17 mouse cellular contexts compared by ENCODE assay signal in genomic region chr1:58146026-58146425, GRCm38 (mm10). TPM values are rescaled to one million over a fixed set of nuclear protein-coding genes. Genes with fewer than 3 reads are reported as not detected.
"Had no signal": no experiment of that assay in that cellular context is flagged by ENCODE, and none has a peak within 500 bp of the region (broad histone marks: within the 10 kb centered on the region; RNA-seq: fewer than 3 reads in every experiment).

No protein-coding gene starts in this region.

- DNase-seq: retina, postnatal 1 day; right cerebral cortex, adult 18-20 months; right cerebral cortex, postnatal 14 days; right cerebral cortex, postnatal 25 days; right cerebral cortex, postnatal 4 days; spleen, adult 18-20 months; thymus, adult 18-20 months; thymus, adult 2 months; thymus, postnatal 14 days; thymus, postnatal 25 days; thymus, postnatal 36 days; thymus, postnatal 4 days had no signal

- H3K4me1 ChIP-seq: neural tube, embryonic 13.5 days; stomach, embryonic 15.5 days had no signal

- H3K27ac ChIP-seq: neural tube, embryonic 13.5 days; neural tube, embryonic 15.5 days; stomach, embryonic 15.5 days; stomach, postnatal 0 days had no signal

- H3K36me3 ChIP-seq: neural tube, embryonic 13.5 days; neural tube, embryonic 15.5 days; stomach, embryonic 15.5 days had no signal

- H3K27me3 ChIP-seq: neural tube, embryonic 13.5 days; neural tube, embryonic 15.5 days; stomach, embryonic 15.5 days had no signal

- H3K9me3 ChIP-seq: neural tube, embryonic 13.5 days; neural tube, embryonic 15.5 days; stomach, embryonic 15.5 days had no signal

- H3K4me3 ChIP-seq: neural tube, embryonic 13.5 days; neural tube, embryonic 15.5 days; stomach, embryonic 15.5 days had no signal

RNA-seq across cellular contexts. Expression of gene Aox3, which starts 33.1 kb away (rescaled TPM):
- total RNA-seq: neutrophil, adult 5-6 weeks had no signal
